ENCODE assay signal across 9 mouse cellular contexts in genomic region chr11:33075293-33075692, GRCm38 (mm10).
DNase-seq lines count a peak whose midpoint lies in the region; ATAC-seq lines count a peak whose summit lies in the region.
"Had no signal": no experiment of that assay in that cellular context is flagged by ENCODE, and none has a peak within 500 bp of the region (broad histone marks: within the 10 kb centered on the region; RNA-seq: fewer than 3 reads in every experiment).

No protein-coding gene starts in this region.

- H3K36me3 ChIP-seq in midbrain, embryonic 16.5 days (ENCODE audit: control insufficient read depth, insufficient read depth, low read length): no peaks in the 10 kb centered on the region
- no peaks in the 10 kb centered on the region for H3K36me3 ChIP-seq in midbrain, embryonic 13.5 days

- no peak overlapping the region for H3K4me2 ChIP-seq in midbrain, embryonic 16.5 days (ENCODE audit: low read length)
- no peak overlapping the region for H3K4me2 ChIP-seq in midbrain, embryonic 13.5 days (replicated peaks)

- intact Hi-C loops in left cerebral cortex, postnatal 10 days (cut with DNase I): no loop called here

- no peak overlapping the region for H3K27ac ChIP-seq in midbrain, embryonic 16.5 days (ENCODE audit: low read length)
- H3K27ac ChIP-seq in midbrain, embryonic 13.5 days: no peak overlapping the region
- H3K27ac ChIP-seq: liver, embryonic 14.5 days had no signal

- no peak overlapping the region for H3K4me3 ChIP-seq in midbrain, embryonic 16.5 days (ENCODE audit: low read depth, low read length)
- H3K4me3 ChIP-seq in midbrain, embryonic 13.5 days (replicated peaks): no peak overlapping the region

- peaks cover 5% of the 10 kb centered on the region; the same call in 1 of the 2 replicates for H3K4me1 ChIP-seq in midbrain, embryonic 16.5 days (ENCODE audit: control insufficient read depth, insufficient read depth, low read length)
- peaks cover 16% of the 10 kb centered on the region for H3K4me1 ChIP-seq in midbrain, embryonic 13.5 days (replicated peaks)

- no peaks in the 10 kb centered on the region for H3K27me3 ChIP-seq in midbrain, embryonic 16.5 days (ENCODE audit: control insufficient read depth, insufficient read depth, low read depth, low read length)
- H3K27me3 ChIP-seq in midbrain, embryonic 13.5 days: no peaks in the 10 kb centered on the region

- peak; percentile 9 for DNase-seq in adrenal gland, postnatal 10 days
- DNase-seq in adrenal gland, postnatal 4 days (ENCODE audit: low spot score in 2 of 2): no peak
- DNase-seq in left cerebral cortex, postnatal 10 days (ENCODE audit: extremely low spot score in 1 of 2, low spot score in 2 of 2): peak; percentile 61
- peak; percentile 75 for DNase-seq in right cerebral cortex, postnatal 10 days (ENCODE audit: low spot score in 2 of 2)
- no peak for DNase-seq in cerebellum, adult 11 months
- no peak for DNase-seq in cerebellum, adult 9-11 months

- no peaks in the 10 kb centered on the region for H3K9me3 ChIP-seq in midbrain, embryonic 16.5 days (replicated peaks; ENCODE audit: control insufficient read depth, low read length, poor library complexity, severe bottlenecking)
- H3K9me3 ChIP-seq in midbrain, embryonic 13.5 days: no peaks in the 10 kb centered on the region

- peak; percentile 43 for ATAC-seq in midbrain, embryonic 16.5 days
- no peak; the same call in 1 of the 2 replicates for ATAC-seq in midbrain, embryonic 13.5 days

- no peak overlapping the region for H3K9ac ChIP-seq in midbrain, embryonic 16.5 days (ENCODE audit: low read depth, low read length)
- H3K9ac ChIP-seq in midbrain, embryonic 13.5 days (replicated peaks): no peak overlapping the region
- H3K9ac ChIP-seq: liver, embryonic 14.5 days had no signal

- WGBS in midbrain, embryonic 16.5 days: 72% methylated on average over 8 of the region's 8 CpGs
- 74% methylated on average over 8 of the region's 8 CpGs for WGBS in midbrain, embryonic 13.5 days

Comparison
In these comparisons a context has a peak if more than half of its experiments do, and no peak if none do; other contexts are left out.
1. DNase-seq: peak in adrenal gland, postnatal 10 days (single experiment), left cerebral cortex, postnatal 10 days (2 of 2) and right cerebral cortex, postnatal 10 days (2 of 2); none in adrenal gland, postnatal 4 days (0 of 2), cerebellum, adult 11 months (single experiment) and cerebellum, adult 9-11 months (single experiment).